In the genomic region with DNA sequence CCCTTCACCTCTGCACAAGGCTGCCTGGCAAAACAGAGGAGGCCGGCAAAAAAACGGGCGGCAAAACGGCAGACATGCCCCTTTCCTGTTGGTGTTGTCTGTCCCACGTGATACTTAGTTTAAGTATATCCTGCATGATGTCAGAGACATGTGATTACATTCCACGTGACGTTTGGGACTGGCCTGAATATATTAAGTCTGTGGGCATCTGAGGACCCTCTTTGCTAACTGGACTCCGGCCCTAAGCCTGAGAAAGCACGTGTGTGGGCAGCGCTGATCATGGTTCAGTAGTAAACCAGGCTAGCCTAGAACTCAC, we compare ENCODE assay signal across 8 mouse cellular contexts. TPM values are rescaled to one million over a fixed set of nuclear protein-coding genes. Genes with fewer than 3 reads are reported as not detected.
DNase-seq lines count a peak whose midpoint lies in the region; ATAC-seq lines count a peak whose summit lies in the region.

No protein-coding gene starts in this region.

- H3K27ac ChIP-seq in kidney, embryonic 15.5 days = peak overlapping the region; percentile 96
- H3K27ac ChIP-seq in hindbrain, embryonic 15.5 days (replicated peaks) = peak overlapping the region; percentile 80
- H3K27ac ChIP-seq in midbrain, embryonic 14.5 days (replicated peaks; ENCODE audit: low read depth, low read length) = peak overlapping the region; percentile 80

- H3K9ac ChIP-seq in kidney, embryonic 15.5 days = no peak overlapping the region
- H3K9ac ChIP-seq in hindbrain, embryonic 15.5 days = no peak overlapping the region
- no peak overlapping the region for H3K9ac ChIP-seq in midbrain, embryonic 14.5 days (replicated peaks; ENCODE audit: low read length)

- H3K36me3 ChIP-seq in kidney, embryonic 15.5 days = peaks cover 60% of the 10 kb centered on the region
- peaks cover 19% of the 10 kb centered on the region for H3K36me3 ChIP-seq in hindbrain, embryonic 15.5 days
- peaks cover 31% of the 10 kb centered on the region for H3K36me3 ChIP-seq in midbrain, embryonic 14.5 days (ENCODE audit: control insufficient read depth, insufficient read depth, low read length)

- H3K9me3 ChIP-seq in kidney, embryonic 15.5 days (replicated peaks) = no peaks in the 10 kb centered on the region
- H3K9me3 ChIP-seq in hindbrain, embryonic 15.5 days = no peaks in the 10 kb centered on the region
- H3K9me3 ChIP-seq in midbrain, embryonic 14.5 days (ENCODE audit: control insufficient read depth, low read length) = no peaks in the 10 kb centered on the region

- H3K27me3 ChIP-seq in kidney, embryonic 15.5 days = no peaks in the 10 kb centered on the region
- no peaks in the 10 kb centered on the region for H3K27me3 ChIP-seq in hindbrain, embryonic 15.5 days
- H3K27me3 ChIP-seq in midbrain, embryonic 14.5 days (ENCODE audit: control insufficient read depth, insufficient read depth, low read length) = no peaks in the 10 kb centered on the region

- H3K4me3 ChIP-seq in kidney, embryonic 15.5 days (replicated peaks) = 0 out of 2 replicates have a peak overlapping the region, but pooled peaks have one; percentile 27
- H3K4me3 ChIP-seq in hindbrain, embryonic 15.5 days = 0 out of 2 replicates have a peak overlapping the region, but pooled peaks have one; percentile 13
- H3K4me3 ChIP-seq in midbrain, embryonic 14.5 days (replicated peaks; ENCODE audit: low read depth, low read length) = no peak overlapping the region

- peak overlapping the region; percentile 50; the same call in 1 of the 2 replicates for H3K4me2 ChIP-seq in kidney, embryonic 15.5 days
- peak overlapping the region; percentile 30 for H3K4me2 ChIP-seq in hindbrain, embryonic 15.5 days
- peak overlapping the region; percentile 27 for H3K4me2 ChIP-seq in midbrain, embryonic 14.5 days (ENCODE audit: low read length)

- peaks cover 71% of the 10 kb centered on the region for H3K4me1 ChIP-seq in kidney, embryonic 15.5 days
- H3K4me1 ChIP-seq in hindbrain, embryonic 15.5 days (replicated peaks) = peaks cover 52% of the 10 kb centered on the region
- H3K4me1 ChIP-seq in midbrain, embryonic 14.5 days (ENCODE audit: control insufficient read depth, insufficient read depth, low read length) = peaks cover 27% of the 10 kb centered on the region

- DNase-seq in kidney, postnatal 36 days = no peak
- peak; percentile 63 for DNase-seq in embryo, embryonic 11 days
- DNase-seq in midbrain, embryonic 14.5 days = peak; percentile 53
- DNase-seq in spleen, adult 12 weeks (ENCODE audit: low spot score) = no peak
- no peak for DNase-seq in spleen, postnatal 14 days (ENCODE audit: low spot score in 2 of 2)
- no peak for DNase-seq in T-cell, adult 2 months (ENCODE audit: low spot score)

- peak; percentile 0; the same call in 1 of the 2 replicates for ATAC-seq in kidney, embryonic 15.5 days (replicated peaks; ENCODE audit: low FRiP score)
- ATAC-seq in hindbrain, embryonic 15.5 days (ENCODE audit: low FRiP score, low read depth) = 0 out of 2 replicates have a peak, but pooled peaks have one; percentile 2
- no peak for ATAC-seq in midbrain, embryonic 14.5 days (ENCODE audit: low FRiP score, low TSS enrichment)

- WGBS in kidney, embryonic 15.5 days = 33% methylated on average over 10 of the region's 10 CpGs
- WGBS in hindbrain, embryonic 15.5 days = 26% methylated on average over 10 of the region's 10 CpGs
- 34% methylated on average over 10 of the region's 10 CpGs for WGBS in midbrain, embryonic 14.5 days

RNA-seq across cellular contexts. Expression of gene Smim24, which starts 8.3 kb away (rescaled TPM):
- polyA plus RNA-seq in kidney, embryonic 15.5 days (2015; fragmentation: Nextera tagmentation; extraction: Ambion mirVana) = 26.0 and 29.4 TPM in 2 replicates
- polyA plus RNA-seq in hindbrain, embryonic 15.5 days (2015; fragmentation: Nextera tagmentation; extraction: Ambion mirVana) = 1.4 and 1.8 TPM in 2 replicates
- 1.0 and 1.2 TPM in 2 replicates for polyA plus RNA-seq in midbrain, embryonic 14.5 days (2014; fragmentation: Nextera tagmentation; extraction: Ambion mirVana)

RNA-seq across cellular contexts. Expression of gene Gm48552, which starts 12.4 kb away (rescaled TPM):
- 1.6 and 2.1 TPM in 2 replicates for polyA plus RNA-seq in kidney, embryonic 15.5 days (2015; fragmentation: Nextera tagmentation; extraction: Ambion mirVana)
- polyA plus RNA-seq in hindbrain, embryonic 15.5 days (2015; fragmentation: Nextera tagmentation; extraction: Ambion mirVana) = 2.1 and 2.7 TPM in 2 replicates
- 1.3 and 2.9 TPM in 2 replicates for polyA plus RNA-seq in midbrain, embryonic 14.5 days (2014; fragmentation: Nextera tagmentation; extraction: Ambion mirVana)

RNA-seq across cellular contexts. Expression of gene Gm48551, which starts 16.9 kb away (rescaled TPM):
- polyA plus RNA-seq in kidney, embryonic 15.5 days (2015; fragmentation: Nextera tagmentation; extraction: Ambion mirVana) = 2.5 and 4.1 TPM in 2 replicates
- 6.2 and 6.6 TPM in 2 replicates for polyA plus RNA-seq in hindbrain, embryonic 15.5 days (2015; fragmentation: Nextera tagmentation; extraction: Ambion mirVana)
- 4.5 and 8.2 TPM in 2 replicates for polyA plus RNA-seq in midbrain, embryonic 14.5 days (2014; fragmentation: Nextera tagmentation; extraction: Ambion mirVana)

RNA-seq across cellular contexts. Expression of gene Dohh, which starts 16.9 kb away (rescaled TPM):
- polyA plus RNA-seq in kidney, embryonic 15.5 days (2015; fragmentation: Nextera tagmentation; extraction: Ambion mirVana) = 79.7 and 82.2 TPM in 2 replicates
- 92.2 and 94.0 TPM in 2 replicates for polyA plus RNA-seq in hindbrain, embryonic 15.5 days (2015; fragmentation: Nextera tagmentation; extraction: Ambion mirVana)
- 59.5 and 79.6 TPM in 2 replicates for polyA plus RNA-seq in midbrain, embryonic 14.5 days (2014; fragmentation: Nextera tagmentation; extraction: Ambion mirVana)

RNA-seq across cellular contexts. Expression of gene Fzr1, which starts 22.8 kb away (rescaled TPM):
- polyA plus RNA-seq in kidney, embryonic 15.5 days (2015; fragmentation: Nextera tagmentation; extraction: Ambion mirVana) = 105 and 114 TPM in 2 replicates
- polyA plus RNA-seq in hindbrain, embryonic 15.5 days (2015; fragmentation: Nextera tagmentation; extraction: Ambion mirVana) = 147 and 152 TPM in 2 replicates
- 122 and 146 TPM in 2 replicates for polyA plus RNA-seq in midbrain, embryonic 14.5 days (2014; fragmentation: Nextera tagmentation; extraction: Ambion mirVana)

Comparison
In these comparisons a context has a peak if more than half of its experiments do, and no peak if none do; other contexts are left out.
1. DNase-seq: peak in embryo, embryonic 11 days (single experiment) and midbrain, embryonic 14.5 days (single experiment); none in kidney, postnatal 36 days (0 of 2), spleen, adult 12 weeks (single experiment), spleen, postnatal 14 days (0 of 2) and T-cell, adult 2 months (single experiment).
2. Peak in every context shown above with its lines, with median percentiles within 50 percentile points of each other: H3K27ac ChIP-seq and H3K4me2 ChIP-seq.